Mouse (Mus musculus): ENCODE data around the gene En1.

GRCm38 (mm10) chr1:120558341-120559285 is 43.6 kb upstream of the En1 start:
- TF ChIP-seq POLR2A (IDR thresholded peaks at IDR 0.05; ENCODE audit: control insufficient read depth in 1 of 2, insufficient read depth in 1 of 2, low read depth in 1 of 2, low read length in 2 of 2, poor library complexity in 1 of 2) (no peak), TAL1 (IDR thresholded peaks at IDR 0.05; ENCODE audit: low read length) (no peak), TCF12 (IDR thresholded peaks at IDR 0.05; ENCODE audit: low read depth, low read length) (no peak), CTCF (IDR thresholded peaks at IDR 0.05 in 2 of 3, conservative IDR thresholded peaks at IDR 0.05 in 1 of 3; ENCODE audit: control insufficient read depth in 1 of 3, insufficient read depth in 1 of 3, low read depth in 2 of 3, low read length in 3 of 3, poor library complexity in 1 of 3, severe bottlenecking in 1 of 3) (no peak), ETS1 (IDR thresholded peaks at IDR 0.05; ENCODE audit: low read depth, low read length) (no peak), USF1 (IDR thresholded peaks at IDR 0.05; ENCODE audit: low read depth, low read length) (no peak), RCOR1 (IDR thresholded peaks at IDR 0.05; ENCODE audit: low read depth, low read length) (no peak), JUND (IDR thresholded peaks at IDR 0.05; ENCODE audit: low read depth, low read length) (no peak), E2F4 (IDR thresholded peaks at IDR 0.05; ENCODE audit: borderline replicate concordance, low read depth, low read length) (no peak), ELF1 (IDR thresholded peaks at IDR 0.05; ENCODE audit: low read depth, low read length) (no peak), GATA1 (IDR thresholded peaks at IDR 0.05; ENCODE audit: low read depth, low read length) (no peak), MXI1 (IDR thresholded peaks at IDR 0.05; ENCODE audit: low read depth, low read length) (no peak), NELFE (IDR thresholded peaks at IDR 0.05; ENCODE audit: low read depth, low read length) (no peak)
